Mouse (Mus musculus): ENCODE results near the gene Krt222.
A peak's percentile ranks its signal among the peaks of the same experiment; 100 is the strongest.

Krt222 gene

GRCm38 (mm10) chr11:99231049-99231816 lies 12.7 kb downstream of the Krt222 start:
- no peak for DNase-seq

DNA sequence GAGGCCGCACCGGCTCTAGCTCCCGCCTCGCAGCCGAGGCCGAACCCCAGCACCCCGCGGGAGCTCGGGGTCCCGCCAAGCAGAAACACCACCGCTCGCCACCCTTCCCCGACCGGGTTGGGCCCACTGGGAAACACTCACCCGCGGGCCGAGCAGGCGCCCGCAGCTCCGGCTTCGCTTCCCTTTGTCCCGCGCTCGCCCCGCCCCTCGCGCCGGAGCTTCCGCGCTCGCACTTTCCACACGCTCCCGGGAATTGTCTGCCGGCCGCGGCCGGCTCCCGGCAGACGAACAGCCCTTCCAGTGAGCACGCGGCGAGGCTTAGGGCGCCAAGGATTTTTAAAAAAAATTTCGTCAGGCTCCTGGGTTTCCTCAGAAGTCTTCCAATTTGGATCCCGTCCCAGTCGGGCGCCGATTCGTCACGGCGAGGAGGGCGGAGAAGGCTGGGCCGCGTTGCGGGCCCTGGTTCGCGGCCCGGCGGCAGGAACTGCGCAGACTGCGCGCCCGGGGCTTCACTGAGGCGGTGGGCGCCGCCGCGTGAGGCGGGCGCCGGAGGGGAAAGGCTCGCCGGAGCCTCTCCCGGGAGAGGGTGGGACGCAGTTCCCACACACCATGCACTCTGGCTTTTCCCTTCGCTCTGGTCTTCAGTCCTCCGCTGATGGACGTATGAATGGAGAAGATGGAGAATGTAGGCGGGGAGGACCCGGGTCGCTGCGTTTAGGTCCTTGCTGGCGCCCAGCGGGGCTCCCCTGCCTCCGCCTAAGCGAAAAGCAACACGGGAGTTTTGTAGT lies 13.4 kb downstream of the Krt222 start, which contains the start of gene Smarce1:
Smarce1 (minus strand) TSS at position 757 of the 788 bp plus-strand sequence.
- DNase-seq, result peak; percentile 81

DNA sequence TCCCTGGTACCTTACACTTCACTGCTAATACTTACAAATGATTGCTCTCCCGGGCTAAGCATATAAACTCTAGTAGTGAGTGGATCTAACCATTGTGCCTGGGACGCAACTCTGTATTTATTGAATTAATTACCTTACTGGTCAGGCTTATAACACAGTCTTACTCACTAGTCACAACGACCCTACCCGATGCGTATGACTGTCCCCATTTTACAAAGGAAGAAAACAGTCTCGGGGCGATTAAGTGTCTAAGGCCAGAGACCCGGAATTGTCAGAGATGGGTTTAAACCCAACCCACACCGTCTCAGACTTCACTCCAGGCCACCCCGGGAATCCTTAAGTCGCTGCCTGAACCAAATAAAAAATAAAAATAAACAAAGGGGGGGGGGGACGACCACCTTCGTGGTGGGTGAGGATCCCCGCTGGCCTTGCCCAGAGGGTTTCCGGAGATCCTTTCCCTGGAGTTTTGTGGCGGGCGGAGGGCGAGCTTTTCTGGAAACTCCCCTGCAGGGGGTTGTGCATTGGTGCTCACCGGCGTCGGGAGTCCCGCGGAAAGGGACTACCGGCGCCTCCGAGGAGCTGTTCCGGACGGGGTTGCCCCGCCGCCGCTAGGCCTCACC lies 14.1 kb downstream of the Krt222 start:
- no peak for DNase-seq

- DNase-seq, result no peak
Measured at GRCm38 (mm10) chr11:99226298-99226697, 17.6 kb downstream of the Krt222 start.

DNA sequence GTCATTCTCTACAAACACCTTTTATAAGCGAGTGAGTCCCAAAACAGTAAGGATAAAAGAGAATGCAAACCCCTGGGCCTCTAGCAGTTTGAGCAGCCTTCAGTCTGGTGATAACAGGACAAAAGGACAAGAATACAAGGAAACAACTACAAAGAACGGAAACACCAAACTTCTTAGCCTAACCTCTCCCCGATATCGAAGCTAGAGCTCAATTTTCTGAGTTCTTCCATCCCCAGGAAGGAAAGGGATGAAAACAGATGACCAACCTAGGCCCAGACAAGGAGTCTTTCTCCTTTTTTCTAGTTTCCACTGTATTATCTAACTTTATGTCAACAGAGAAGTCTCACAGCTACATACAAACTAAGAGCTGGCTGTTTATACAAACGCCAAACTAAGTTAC lies 20.6 kb downstream of the Krt222 start:
- DNase-seq, result no peak

GRCm38 (mm10) chr11:99221811-99222210 lies 22.1 kb downstream of the Krt222 start:
- DNase-seq, result no peak

DNA sequence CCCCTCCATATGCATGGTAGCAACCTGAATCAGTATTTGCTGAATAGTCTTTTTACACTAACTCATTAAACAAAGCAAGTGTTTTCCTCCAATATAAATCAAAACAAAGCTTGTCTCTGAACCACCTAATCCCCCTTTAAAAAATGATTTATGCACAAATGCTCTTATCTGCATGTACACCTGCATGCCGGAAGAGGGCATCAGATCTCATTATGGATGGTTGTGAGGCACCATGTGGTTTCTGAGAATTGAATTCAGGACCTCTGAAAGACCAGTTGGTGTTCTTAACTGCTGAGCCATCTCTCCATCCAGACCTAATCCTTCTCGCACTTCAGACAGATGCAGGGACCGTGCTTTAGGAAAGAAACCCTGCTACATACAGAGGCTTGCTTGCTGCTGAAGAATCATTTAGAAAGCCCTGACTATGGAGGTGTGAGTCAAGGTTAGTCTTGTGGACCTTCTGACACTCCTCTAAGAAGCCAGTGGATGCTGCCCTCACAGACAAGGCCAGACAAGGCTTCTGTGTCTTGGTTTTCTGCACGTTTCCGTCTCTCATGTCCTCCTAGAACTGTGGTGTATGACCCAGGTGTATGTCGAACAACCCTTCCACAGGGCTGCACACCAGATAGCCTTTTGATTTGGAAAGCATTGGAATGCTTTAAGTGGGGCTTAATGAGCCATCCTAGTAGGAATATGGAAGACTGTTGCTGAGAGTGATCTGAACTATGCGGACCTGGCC lies 26.5 kb downstream of the Krt222 start:
- DNase-seq, result no peak

- no peak for DNase-seq
Measured at GRCm38 (mm10) chr11:99216181-99216580, 27.7 kb downstream of the Krt222 start.

DNA sequence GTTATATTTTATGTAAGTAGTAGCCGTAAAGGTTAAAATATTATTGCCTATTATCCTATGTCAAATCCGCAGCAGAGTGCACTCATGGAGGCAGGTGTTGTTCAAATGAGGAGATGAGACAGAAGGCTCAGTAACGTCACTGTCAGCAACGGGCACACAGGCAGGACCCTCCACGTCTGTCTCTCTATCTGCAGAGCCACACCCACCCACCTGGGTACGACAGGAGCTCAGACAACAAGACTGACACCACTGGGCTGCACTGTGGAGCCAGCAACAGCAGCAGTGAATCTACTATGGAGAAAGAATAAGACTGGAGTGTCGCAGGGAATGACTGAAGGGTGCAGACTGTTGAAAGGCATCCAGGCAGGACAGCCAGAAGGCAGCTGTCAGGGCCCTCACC lies 31.2 kb downstream of the Krt222 start:
- no peak for DNase-seq

DNA sequence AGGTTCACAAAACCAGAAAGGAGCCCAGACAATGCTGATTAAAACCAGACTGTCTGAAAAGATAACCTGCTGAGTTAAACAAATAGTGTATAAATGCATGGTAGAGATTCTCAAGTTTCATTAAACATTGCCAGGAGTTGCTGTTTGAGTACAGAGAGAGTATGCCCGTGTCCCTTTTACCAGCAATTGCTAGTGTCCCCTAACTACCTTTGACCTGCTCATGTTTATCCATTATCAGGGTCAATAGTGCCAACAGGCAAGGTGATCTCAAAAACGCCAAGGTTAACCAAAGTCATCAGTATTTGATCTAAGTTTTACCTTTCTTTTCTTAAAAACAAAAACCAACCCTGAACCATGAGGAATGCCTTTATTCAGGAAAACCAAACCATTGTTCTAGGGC lies 31.9 kb downstream of the Krt222 start:
- no peak for DNase-seq

DNA sequence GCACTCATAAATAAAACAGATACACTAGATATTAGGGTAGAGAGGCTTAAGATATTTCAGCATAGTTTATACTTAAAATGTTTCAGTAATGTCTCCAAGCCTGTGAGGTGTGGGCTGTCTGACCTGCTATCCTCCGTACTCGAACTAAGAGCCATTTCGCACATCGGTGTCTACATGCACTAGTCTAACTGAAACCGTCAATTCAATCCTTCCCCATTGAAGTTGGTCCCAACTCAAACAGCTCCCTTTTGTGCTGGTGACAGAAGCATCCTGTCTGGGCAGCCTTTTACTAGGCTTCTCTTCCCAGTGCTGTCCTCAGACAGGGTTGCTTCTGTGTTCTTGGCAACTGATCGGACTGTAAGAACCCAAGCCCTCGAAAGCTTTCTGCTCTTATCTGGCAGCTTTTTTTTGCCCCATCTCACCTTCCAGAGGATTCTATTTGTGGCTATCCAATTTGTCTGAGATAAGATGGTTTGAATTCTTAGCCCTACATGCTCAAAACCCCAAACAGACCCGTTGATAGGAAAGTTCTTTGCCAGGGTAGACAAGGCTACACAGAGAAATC lies 35.7 kb downstream of the Krt222 start:
- no peak for DNase-seq

GRCm38 (mm10) chr11:99207449-99207848 lies 36.4 kb downstream of the Krt222 start:
- DNase-seq, result no peak

DNA sequence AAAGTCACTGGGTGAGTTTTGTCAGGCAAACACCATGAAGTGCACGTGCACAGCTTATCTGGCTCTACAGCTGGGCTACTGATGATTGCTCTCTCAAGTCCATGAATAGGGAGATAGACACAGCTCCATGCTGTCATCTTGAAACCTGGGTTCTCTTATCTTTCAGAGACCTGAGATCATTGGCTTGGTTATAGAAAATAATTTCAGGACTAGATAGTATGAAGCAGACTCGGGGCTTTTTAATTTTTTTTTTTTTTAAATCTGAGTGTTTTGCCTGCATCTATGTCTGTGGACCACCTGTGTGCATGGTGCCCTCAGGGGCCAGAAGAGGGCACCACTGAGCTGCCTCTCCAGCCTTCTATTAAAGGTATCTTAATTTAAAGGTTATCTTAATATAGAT lies 36.9 kb downstream of the Krt222 start:
- peak; percentile 18 for DNase-seq

DNA sequence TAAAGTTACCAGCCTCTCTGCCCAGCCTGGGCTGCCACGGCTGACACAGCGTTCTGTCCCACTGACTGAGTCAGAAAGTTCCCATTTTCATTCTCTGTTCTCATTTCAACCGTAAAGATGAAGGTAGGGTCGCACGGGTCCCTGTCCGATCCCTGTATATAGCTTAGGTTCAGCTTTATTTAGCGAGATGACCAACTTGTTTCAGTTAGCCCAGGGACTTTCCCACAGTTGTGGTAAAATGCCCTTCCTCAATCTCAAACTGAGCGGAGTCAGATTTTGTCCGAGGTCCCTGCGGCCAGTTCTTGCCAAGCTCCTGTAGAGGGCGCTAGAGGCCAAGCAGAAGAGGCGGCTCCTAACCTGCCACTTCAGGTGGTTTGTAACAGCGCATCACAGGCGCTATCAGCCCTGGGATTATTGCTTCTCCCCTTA lies 54.7 kb downstream of the Krt222 start:
- peak; percentile 70 for DNase-seq

- DNase-seq, result no peak
Measured at GRCm38 (mm10) chr11:99187348-99187747, 56.5 kb downstream of the Krt222 start.

DNA sequence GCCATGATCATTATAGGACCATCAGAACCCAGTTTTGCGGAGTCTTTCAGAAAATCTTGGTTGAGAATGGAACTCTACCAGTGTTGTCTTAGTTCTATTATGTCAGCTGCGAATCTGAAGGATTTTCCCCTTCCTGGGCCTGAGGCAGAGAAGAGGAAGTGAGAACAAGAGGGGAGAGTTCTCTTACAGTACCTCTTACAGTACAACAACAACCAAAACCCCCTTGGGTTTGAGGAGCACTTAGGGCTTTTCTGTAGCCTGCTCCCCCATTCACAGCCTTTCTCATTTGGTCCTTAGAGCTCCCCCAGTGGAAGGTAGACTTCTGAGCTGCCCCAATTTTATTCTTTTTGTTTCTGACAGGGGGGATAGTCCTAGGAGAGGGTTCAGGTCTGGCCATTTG lies 57.0 kb downstream of the Krt222 start:
- DNase-seq, result no peak
